Mouse (Mus musculus) cerebellum, adult 2 months (tissue): Measurements from ENCODE around the gene Capn11.

Experiments used
- CTCF ChIP-seq: fragments of 200-500 bp; IDR thresholded peaks from 2 replicates; pipeline ENCODE4 v1.5.1; 2011; ENCODE audit warnings: low read depth, mild to moderate bottlenecking, control low read depth, low read length, moderate library complexity, borderline replicate concordance; ENCODE audit not compliant: insufficient read depth
- POLR2A ChIP-seq: fragments of 200-500 bp; IDR thresholded peaks from 2 replicates; pipeline ENCODE4 v1.6.1; 2011; ENCODE audit warnings: low read length, control low read depth, borderline replicate concordance; ENCODE audit not compliant: insufficient read depth

- TF ChIP-seq CTCF (no peak), POLR2A (no peak)
Observed at GRCm38 (mm10) chr17:45601877-45602304, 57.2 kb downstream of the Capn11 start, which contains the start of gene Mymx.
